Mouse (Mus musculus): ENCODE measurements at regions not wholly inside any gene's neighbourhood (a gene's known extent, or its start where the extent isn't known, plus 50 kb on each side); places are given as distances from the start of the nearest gene placed in this dataset.

DNA sequence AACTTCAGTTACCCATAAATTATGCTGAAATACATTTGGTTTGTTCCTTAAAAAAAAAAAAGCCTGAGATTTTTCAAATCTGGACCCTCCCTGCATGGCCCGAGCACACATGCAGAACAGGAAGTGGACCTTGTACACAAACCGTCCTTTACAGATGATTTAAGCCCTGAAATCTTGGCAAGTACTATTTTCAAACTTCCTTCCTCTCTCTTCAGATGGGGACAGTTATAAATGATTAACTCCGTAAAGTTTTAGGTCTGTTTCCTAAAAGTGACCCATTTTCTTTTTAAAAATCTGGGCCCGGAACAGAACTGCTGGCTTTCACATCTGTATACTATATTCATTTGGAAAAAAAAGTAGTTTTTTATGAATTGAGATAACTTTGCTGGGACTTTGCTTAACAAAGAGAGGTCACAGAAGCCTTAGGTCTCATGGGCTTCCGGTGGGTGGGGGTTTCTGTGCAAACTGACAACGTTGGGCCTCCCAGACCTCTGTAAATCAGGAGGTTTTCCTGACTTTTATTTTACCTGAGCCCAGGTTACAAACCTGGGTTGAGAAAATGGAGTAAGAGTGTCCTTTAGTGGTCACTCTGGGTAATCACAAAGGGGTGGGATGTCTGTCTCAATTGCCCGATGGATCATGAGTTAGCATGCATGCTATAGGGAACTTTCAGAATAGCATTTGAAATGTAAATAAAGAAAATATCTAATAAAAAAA, 368.4 kb downstream of the Ankrd50 start:
- TF ChIP-seq CTCF (IDR thresholded peaks at IDR 0.05; ENCODE audit: extremely low read depth, insufficient read length, insufficient replicate concordance, low read depth, low read length) (no peak), POLR2A (IDR thresholded peaks at IDR 0.05; ENCODE audit: low read depth, low read length) (no peak)
- H3K36me3 ChIP-seq (ENCODE audit: control insufficient read depth, insufficient read depth, low read length) = no peaks in the 10 kb centered on the region
- 4% methylated on average over 7 of the region's 7 CpGs for WGBS
- no peak overlapping the region; the same call in 1 of the 2 replicates for H3K27ac ChIP-seq (ENCODE audit: insufficient read depth, low read depth, low read length)
- H3K27me3 ChIP-seq (ENCODE audit: control insufficient read depth, insufficient read depth, low read length) = no peaks in the 10 kb centered on the region
- peaks cover 2% of the 10 kb centered on the region; the same call in 1 of the 2 replicates for H3K4me1 ChIP-seq (ENCODE audit: control insufficient read depth, insufficient read depth, insufficient read length, low read length)
- H3K4me3 ChIP-seq (ENCODE audit: low read depth, low read length) = no peak overlapping the region

DNA sequence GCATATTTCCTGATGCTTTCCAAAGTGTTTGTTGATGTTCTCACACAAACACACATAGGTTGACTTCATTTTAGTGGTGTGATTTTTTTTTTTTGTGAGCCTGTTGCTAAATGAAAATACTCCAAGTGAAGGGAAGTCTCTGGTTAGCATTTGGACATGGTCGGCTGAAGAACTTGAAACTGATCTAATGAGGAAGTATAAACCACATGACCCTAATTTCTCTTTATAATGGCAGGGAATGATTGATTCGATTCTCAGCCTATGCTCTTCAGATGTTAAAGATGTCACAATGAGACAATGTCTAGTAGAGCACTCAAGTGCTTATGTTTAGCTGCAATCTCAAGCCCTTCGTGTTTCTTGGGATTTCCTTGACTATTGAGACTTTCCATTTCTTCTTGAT, 372.1 kb downstream of the Ankrd50 start:
- no peaks in the 10 kb centered on the region for H3K36me3 ChIP-seq (ENCODE audit: control insufficient read depth, insufficient read depth, low read length)
- no peak overlapping the region for H3K27ac ChIP-seq (ENCODE audit: insufficient read depth, low read depth, low read length)
- H3K4me1 ChIP-seq (ENCODE audit: control insufficient read depth, insufficient read depth, insufficient read length, low read length) = peaks cover 2% of the 10 kb centered on the region; the same call in 1 of the 2 replicates
- no peak for TF ChIP-seq CTCF (IDR thresholded peaks at IDR 0.05; ENCODE audit: extremely low read depth, insufficient read length, insufficient replicate concordance, low read depth, low read length)
- no peak for TF ChIP-seq POLR2A (IDR thresholded peaks at IDR 0.05; ENCODE audit: low read depth, low read length)
- WGBS = 46% methylated on average over 3 of the region's 3 CpGs
- no peak overlapping the region for H3K4me3 ChIP-seq (ENCODE audit: low read depth, low read length)
- H3K27me3 ChIP-seq (ENCODE audit: control insufficient read depth, insufficient read depth, low read length) = no peaks in the 10 kb centered on the region; the same call in 1 of the 2 replicates

DNA sequence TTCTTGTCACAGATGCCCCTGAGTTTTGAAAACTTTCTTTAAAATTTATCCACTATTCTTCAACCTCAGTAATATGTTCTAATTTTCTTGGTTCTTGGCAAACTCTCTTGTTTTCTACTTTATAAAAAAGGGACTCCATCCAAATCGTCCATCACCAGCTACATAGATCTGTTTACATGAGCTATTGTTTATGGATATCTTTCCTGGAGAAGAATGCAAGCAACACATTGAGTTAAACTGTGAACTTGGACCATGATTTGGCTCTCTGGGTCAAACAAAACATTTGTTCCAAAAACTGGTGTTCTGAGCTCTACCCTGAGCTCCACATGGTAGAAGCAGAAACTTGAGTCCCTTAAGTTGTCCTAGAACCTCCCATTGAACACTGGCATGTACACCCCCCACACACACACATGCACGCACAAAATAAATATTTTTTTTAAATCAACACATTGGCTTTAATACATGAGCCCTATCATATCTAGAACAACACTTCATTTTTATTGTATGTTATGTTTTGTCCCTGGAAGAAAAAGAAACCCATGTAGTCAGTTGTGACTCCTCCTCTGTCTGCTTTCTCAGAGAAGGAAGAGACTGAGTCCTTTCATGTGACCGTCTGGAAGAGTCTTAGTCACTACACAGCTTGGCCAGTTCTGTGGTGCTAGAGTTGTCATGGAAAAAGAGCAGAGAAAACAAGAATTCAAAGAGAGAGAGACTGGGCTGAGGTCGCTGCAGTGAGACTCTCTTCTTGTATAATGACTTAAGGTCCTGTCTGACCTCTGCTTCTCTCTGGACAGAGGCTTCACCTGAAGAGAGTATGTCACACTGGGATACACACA, 379.4 kb downstream of the Ankrd50 start:
- 67% methylated on average over 4 of the region's 4 CpGs for WGBS
- no peak overlapping the region for H3K4me3 ChIP-seq (ENCODE audit: low read depth, low read length)

DNA sequence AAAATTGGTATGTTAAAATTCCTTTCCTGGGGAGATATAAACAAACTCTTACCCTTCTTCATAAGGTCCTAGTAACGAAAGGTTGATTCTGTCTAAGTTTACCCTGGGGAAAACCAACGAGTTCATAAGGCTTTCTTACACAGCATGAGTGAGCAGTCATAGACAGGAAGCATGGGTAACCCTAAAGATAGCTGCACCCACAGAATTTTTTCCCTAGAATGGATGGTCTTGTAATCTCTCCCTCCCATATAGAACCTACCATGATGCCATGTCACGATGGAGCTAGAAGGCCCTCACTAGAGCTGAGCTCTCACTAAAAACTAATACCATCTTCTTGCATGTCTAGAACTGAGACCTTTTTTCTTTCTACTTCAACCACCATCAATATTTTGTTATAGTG, 380.1 kb upstream of the Gm5148 start:
- WGBS = 76% methylated on average over 3 of the region's 3 CpGs

More for the DNA sequence above, 379.4 kb downstream of the Ankrd50 start:
- H3K27ac ChIP-seq (ENCODE audit: insufficient read depth, low read depth, low read length) = no peak overlapping the region
- no peaks in the 10 kb centered on the region for H3K27me3 ChIP-seq (ENCODE audit: control insufficient read depth, insufficient read depth, low read length)
- TF ChIP-seq POLR2A (IDR thresholded peaks at IDR 0.05; ENCODE audit: low read depth, low read length) (no peak), CTCF (IDR thresholded peaks at IDR 0.05; ENCODE audit: extremely low read depth, insufficient read length, insufficient replicate concordance, low read depth, low read length) (no peak)
- no peaks in the 10 kb centered on the region for H3K4me1 ChIP-seq (ENCODE audit: control insufficient read depth, insufficient read depth, insufficient read length, low read length)
- H3K36me3 ChIP-seq (ENCODE audit: control insufficient read depth, insufficient read depth, low read length) = no peaks in the 10 kb centered on the region

DNA sequence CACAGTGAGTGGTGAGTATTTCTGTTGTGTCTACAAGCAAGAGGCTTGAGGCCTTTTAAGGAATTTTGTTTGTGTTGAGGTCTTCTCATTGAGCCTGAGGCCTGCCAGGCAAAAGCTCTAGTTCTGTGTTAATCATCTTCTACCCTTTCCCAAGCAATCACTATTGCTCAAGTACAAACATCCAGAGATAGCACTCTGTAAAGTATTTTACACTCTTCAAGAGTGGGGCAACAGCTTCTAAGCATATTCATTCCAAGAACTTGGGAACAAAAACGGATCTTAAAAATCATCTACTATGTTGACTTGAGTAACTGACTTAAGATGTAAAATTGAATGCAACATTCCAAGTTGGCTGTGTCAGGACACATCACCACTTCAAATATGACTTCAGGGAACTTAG, 378.7 kb upstream of the Gm5148 start:
- no peaks in the 10 kb centered on the region for H3K4me1 ChIP-seq (ENCODE audit: control insufficient read depth, insufficient read depth, insufficient read length, low read length)
- H3K27ac ChIP-seq (ENCODE audit: insufficient read depth, low read depth, low read length) = no peak overlapping the region
- no peaks in the 10 kb centered on the region for H3K27me3 ChIP-seq (ENCODE audit: control insufficient read depth, insufficient read depth, low read length)
- TF ChIP-seq POLR2A (IDR thresholded peaks at IDR 0.05; ENCODE audit: low read depth, low read length) (no peak), CTCF (IDR thresholded peaks at IDR 0.05; ENCODE audit: extremely low read depth, insufficient read length, insufficient replicate concordance, low read depth, low read length) (no peak)
- 63% methylated on average over 1 of the region's 1 CpGs for WGBS
- H3K4me3 ChIP-seq (ENCODE audit: low read depth, low read length) = no peak overlapping the region
- H3K36me3 ChIP-seq (ENCODE audit: control insufficient read depth, insufficient read depth, low read length) = no peaks in the 10 kb centered on the region

More for the DNA sequence above, 380.1 kb upstream of the Gm5148 start:
- no peak overlapping the region for H3K27ac ChIP-seq (ENCODE audit: insufficient read depth, low read depth, low read length)
- H3K27me3 ChIP-seq (ENCODE audit: control insufficient read depth, insufficient read depth, low read length) = no peaks in the 10 kb centered on the region
- no peak overlapping the region for H3K4me3 ChIP-seq (ENCODE audit: low read depth, low read length)
- no peak for TF ChIP-seq CTCF (IDR thresholded peaks at IDR 0.05; ENCODE audit: extremely low read depth, insufficient read length, insufficient replicate concordance, low read depth, low read length)
- TF ChIP-seq POLR2A (IDR thresholded peaks at IDR 0.05; ENCODE audit: low read depth, low read length) = no peak
- no peaks in the 10 kb centered on the region for H3K4me1 ChIP-seq (ENCODE audit: control insufficient read depth, insufficient read depth, insufficient read length, low read length)
- H3K36me3 ChIP-seq (ENCODE audit: control insufficient read depth, insufficient read depth, low read length) = no peaks in the 10 kb centered on the region

DNA sequence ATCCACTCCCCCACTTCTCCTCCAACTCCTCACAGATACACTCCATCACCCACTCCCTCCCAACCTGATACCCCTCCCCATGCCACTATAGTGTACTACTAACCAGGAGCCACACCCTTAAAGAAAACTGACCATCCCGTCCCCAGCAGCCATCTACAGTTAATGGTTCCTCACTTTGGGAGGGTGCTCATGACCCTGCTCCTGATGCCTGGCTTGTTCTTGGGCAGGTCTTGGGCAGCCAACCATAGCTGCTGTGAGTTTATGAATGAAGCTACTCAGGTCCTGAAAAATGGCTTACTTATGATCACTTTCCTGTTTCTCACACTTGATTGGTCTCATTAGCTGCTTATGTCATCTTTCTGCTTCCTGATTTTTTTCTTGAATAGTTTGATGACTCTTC, 377.9 kb upstream of the Gm5148 start:
- Histone ChIP-seq H3K36me3 (ENCODE audit: control insufficient read depth, insufficient read depth, low read length) (no peaks in the 10 kb centered on the region), H3K27ac (ENCODE audit: insufficient read depth, low read depth, low read length) (no peak overlapping the region), H3K27me3 (ENCODE audit: control insufficient read depth, insufficient read depth, low read length) (no peaks in the 10 kb centered on the region), H3K4me3 (ENCODE audit: low read depth, low read length) (no peak overlapping the region), H3K4me1 (ENCODE audit: control insufficient read depth, insufficient read depth, insufficient read length, low read length) (no peaks in the 10 kb centered on the region)
- 76% methylated on average over 1 of the region's 1 CpGs for WGBS
- TF ChIP-seq CTCF (IDR thresholded peaks at IDR 0.05; ENCODE audit: extremely low read depth, insufficient read length, insufficient replicate concordance, low read depth, low read length) (no peak), POLR2A (IDR thresholded peaks at IDR 0.05; ENCODE audit: low read depth, low read length) (no peak)

DNA sequence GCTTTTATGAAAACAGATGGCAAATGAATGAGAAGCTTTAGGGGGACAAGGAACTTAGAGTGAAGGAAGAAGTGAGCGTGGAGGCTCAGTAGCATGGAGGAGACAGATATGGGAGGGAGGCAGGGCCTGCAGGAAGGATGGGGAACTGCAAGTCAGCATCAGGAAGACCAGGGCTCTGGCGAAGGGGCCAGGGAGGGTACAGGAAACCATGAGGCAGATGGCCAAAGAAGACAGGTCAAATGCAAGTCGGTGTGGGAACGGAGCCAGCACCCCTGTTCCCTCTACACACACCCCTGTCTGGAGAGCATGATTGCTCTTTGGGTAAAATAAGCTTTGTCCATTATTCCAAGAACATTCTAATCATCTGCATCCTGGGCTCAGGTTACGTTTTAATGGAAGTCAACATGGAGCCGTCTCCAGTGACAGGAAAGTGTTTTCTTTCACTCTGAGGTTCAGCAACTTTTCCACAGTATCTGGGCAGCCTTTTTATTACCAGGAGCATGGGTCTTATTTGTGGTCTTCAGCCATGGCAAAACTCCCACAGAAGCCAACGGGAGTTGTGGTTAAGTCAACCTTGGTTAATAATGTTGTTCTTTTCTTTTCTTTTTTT, 370.2 kb upstream of the Gm5148 start:
- Histone ChIP-seq H3K27me3 (ENCODE audit: control insufficient read depth, insufficient read depth, low read length) (no peaks in the 10 kb centered on the region), H3K36me3 (ENCODE audit: control insufficient read depth, insufficient read depth, low read length) (no peaks in the 10 kb centered on the region), H3K4me3 (ENCODE audit: low read depth, low read length) (no peak overlapping the region), H3K4me1 (ENCODE audit: control insufficient read depth, insufficient read depth, insufficient read length, low read length) (no peaks in the 10 kb centered on the region), H3K27ac (ENCODE audit: insufficient read depth, low read depth, low read length) (no peak overlapping the region)
- WGBS = 73% methylated on average over 7 of the region's 7 CpGs
- TF ChIP-seq POLR2A (IDR thresholded peaks at IDR 0.05; ENCODE audit: low read depth, low read length) = no peak
